Mouse (Mus musculus) gastrocnemius, postnatal 25 days (tissue): ENCODE data around the gene Ssb. TPM values are rescaled to one million over a fixed set of nuclear protein-coding genes. Genes with fewer than 3 reads are reported as not detected.

Experiments used
- total RNA-seq, 2 experiments: library from RNA; stranded (reverse); gene quantifications; 1 replicate in 1 of 2; 2 replicates in 1 of 2; pipeline ENCODE4 v1.2.3; 2021

Ssb gene
- total RNA-seq, 2 experiments from 2014 or later: 53.6 to 57.2 TPM

Other genes starting within 250 kb of the Ssb start
- gene Bbs5, start 214.4 kb upstream of the Ssb start, total RNA-seq: 1 to 10 TPM; 3.2 to 3.8 TPM
- 100 to 1,000 TPM; 488 to 676 TPM for gene Klhl41, start 191.4 kb upstream of the Ssb start, total RNA-seq
- gene Fastkd1, start 148.0 kb upstream of the Ssb start, total RNA-seq: 10 to 100 TPM; 14.5 to 15.9 TPM
- gene Ppig, start 139.0 kb upstream of the Ssb start, total RNA-seq: 10 to 100 TPM; 24.8 to 30.7 TPM
- gene Ccdc173, start 72.0 kb upstream of the Ssb start, total RNA-seq: under 1 TPM; 0.43 TPM
- 10 to 100 TPM; 15.1 to 17.3 TPM for gene Phospho2, start 71.9 kb upstream of the Ssb start, total RNA-seq
- 10 to 100 TPM; 14.1 to 19.0 TPM for gene Klhl23, start 39.6 kb upstream of the Ssb start, total RNA-seq
- gene Mettl5, start 24.1 kb downstream of the Ssb start, total RNA-seq: 10 to 100 TPM; 16.1 to 17.4 TPM
- 100 to 1,000 TPM; 151 to 165 TPM for gene Ubr3, start 35.7 kb downstream of the Ssb start, total RNA-seq
- gene Myo3b, start 177.6 kb downstream of the Ssb start, total RNA-seq: not detected